Mouse (Mus musculus) CH12.LX (cell line): ENCODE results near the gene Gm28048. TPM values are rescaled to one million over a fixed set of nuclear protein-coding genes. Genes with fewer than 3 reads are reported as not detected.

Experiments used
- DNase-seq: peaks from one replicate; pipeline ENCODE4 v3.0.0-alpha.2; 2013; ENCODE audit errors: extremely low read depth
- H3K27ac ChIP-seq: 2 replicates; pipeline ENCODE4 v1.5.1; 2012; ENCODE audit warnings: low read depth, mild to moderate bottlenecking, control low read depth, moderate library complexity; ENCODE audit not compliant: insufficient read depth
- H3K27me3 ChIP-seq: replicated peaks from 2 replicates; pipeline ENCODE3; 2012; ENCODE audit warnings: inconsistent platforms
- H3K36me3 ChIP-seq, 2 experiments: replicated peaks in 1 of 2; 2 replicates each; pipeline versions ENCODE3 to v1.6.1; 2012; ENCODE audit warnings: inconsistent platforms in 1 of 2, low read length in 1 of 2, mild to moderate bottlenecking in 1 of 2, mixed read lengths in 1 of 2, moderate library complexity in 1 of 2; ENCODE audit not compliant: control insufficient read depth in 1 of 2, insufficient read depth in 1 of 2
- H3K4me1 ChIP-seq, 2 experiments: 2 replicates each; pipeline ENCODE4 v1.6.1; 2012; ENCODE audit warnings: inconsistent platforms in 1 of 2, moderate library complexity in 1 of 2; ENCODE audit not compliant: insufficient read depth in 2 of 2, control insufficient read depth in 1 of 2
- H3K4me2 ChIP-seq: 2 replicates; pipeline ENCODE4 v1.6.1; 2012; ENCODE audit warnings: low read depth, mild to moderate bottlenecking, control low read depth; ENCODE audit not compliant: poor library complexity, insufficient read depth, severe bottlenecking
- H3K4me3 ChIP-seq, 3 experiments: fragments of 150-350 bp in 1 of 3; sonication (generic) in 1 of 3; replicated peaks in 1 of 3; 2 replicates each; pipeline versions ENCODE3 to v1.5.1; 2011 to 2012; ENCODE audit warnings: low read depth in 2 of 3, low read length in 2 of 3, mild to moderate bottlenecking in 2 of 3, moderate library complexity in 2 of 3, control low read depth in 1 of 3, improper control_type of control experiment in 1 of 3, inconsistent platforms in 1 of 3, mixed read lengths in 1 of 3; ENCODE audit not compliant: poor library complexity in 1 of 3
- H3K79me2 ChIP-seq: replicated peaks from 2 replicates; pipeline ENCODE4 v1.6.1; 2012; ENCODE audit warnings: mild to moderate bottlenecking, moderate library complexity; ENCODE audit not compliant: control insufficient read depth, poor library complexity, insufficient read depth, severe bottlenecking; ENCODE audit errors: extremely low read depth
- H3K9ac ChIP-seq: 2 replicates; pipeline ENCODE4 v1.6.1; 2012; ENCODE audit warnings: low read depth, mild to moderate bottlenecking, control low read depth, moderate library complexity; ENCODE audit not compliant: insufficient read depth
- H3K9me3 ChIP-seq: replicated peaks from 2 replicates; pipeline ENCODE3; 2012; ENCODE audit warnings: low read length, inconsistent platforms, mixed read lengths
- BHLHE40 ChIP-seq: IDR thresholded peaks from 2 replicates; pipeline ENCODE4 v1.6.1; 2011; ENCODE audit warnings: mild to moderate bottlenecking, low read depth, low read length, improper control_type of control experiment
- CHD1 ChIP-seq: IDR thresholded peaks from 2 replicates; pipeline ENCODE4 v1.6.1; 2012; ENCODE audit warnings: low read depth, low read length, improper control_type of control experiment, inconsistent platforms
- CHD2 ChIP-seq: IDR thresholded peaks from 2 replicates; pipeline ENCODE4 v1.6.1; 2011; ENCODE audit warnings: low read length, improper control_type of control experiment
- CTCF ChIP-seq, 2 experiments: IDR thresholded peaks in 1 of 2; conservative IDR thresholded peaks in 1 of 2; 2 replicates each; pipeline ENCODE4 v1.5.1; 2011 to 2012; ENCODE audit warnings: low read depth in 2 of 2, low read length in 2 of 2, improper control_type of control experiment in 1 of 2, inconsistent platforms in 1 of 2, mild to moderate bottlenecking in 1 of 2, moderate library complexity in 1 of 2
- ELF1 ChIP-seq: IDR thresholded peaks from 2 replicates; pipeline ENCODE4 v1.6.1; 2014; ENCODE audit warnings: low read depth, mild to moderate bottlenecking, inconsistent platforms, low read length, improper control_type of control experiment
- EP300 ChIP-seq: IDR thresholded peaks from 2 replicates; pipeline ENCODE4 v1.6.1; 2011; ENCODE audit warnings: low read length, improper control_type of control experiment
- ETS1 ChIP-seq: conservative IDR thresholded peaks from 2 replicates; pipeline ENCODE4 v1.6.1; 2012; ENCODE audit warnings: low read depth, mild to moderate bottlenecking, inconsistent platforms, low read length, improper control_type of control experiment, moderate library complexity
- GABPA ChIP-seq: IDR thresholded peaks from 2 replicates; pipeline ENCODE4 v1.6.1; 2012; ENCODE audit warnings: low read depth, low read length, improper control_type of control experiment, inconsistent platforms; ENCODE audit not compliant: insufficient replicate concordance
- IRF4 ChIP-seq: IDR thresholded peaks from 2 replicates; pipeline ENCODE4 v1.6.1; 2014; ENCODE audit warnings: low read depth, mild to moderate bottlenecking, inconsistent platforms, low read length, improper control_type of control experiment
- JUN ChIP-seq: IDR thresholded peaks from 2 replicates; pipeline ENCODE4 v1.6.1; 2011; ENCODE audit warnings: low read depth, mild to moderate bottlenecking, low read length, improper control_type of control experiment, moderate library complexity; ENCODE audit not compliant: insufficient read depth
- JUND ChIP-seq: conservative IDR thresholded peaks from 2 replicates; pipeline ENCODE4 v1.6.1; 2011; ENCODE audit warnings: low read depth, low read length, improper control_type of control experiment
- KAT2A ChIP-seq: IDR thresholded peaks from 2 replicates; pipeline ENCODE4 v1.6.1; 2012; ENCODE audit warnings: low read length, improper control_type of control experiment, inconsistent platforms; ENCODE audit not compliant: insufficient replicate concordance
- MAFK ChIP-seq: IDR thresholded peaks from 2 replicates; pipeline ENCODE4 v1.6.1; 2011; ENCODE audit warnings: low read length, improper control_type of control experiment; ENCODE audit not compliant: insufficient replicate concordance
- MAX ChIP-seq: IDR thresholded peaks from 2 replicates; pipeline ENCODE4 v1.6.1; 2011; ENCODE audit warnings: low read length, improper control_type of control experiment
- MAZ ChIP-seq: IDR thresholded peaks from 2 replicates; pipeline ENCODE4 v1.6.1; 2012; ENCODE audit warnings: low read depth, mild to moderate bottlenecking, inconsistent platforms, low read length, improper control_type of control experiment, moderate library complexity
- MEF2A ChIP-seq: IDR thresholded peaks from 2 replicates; pipeline ENCODE4 v1.6.1; 2014; ENCODE audit warnings: low read depth, mild to moderate bottlenecking, inconsistent platforms, low read length, improper control_type of control experiment, borderline replicate concordance
- MXI1 ChIP-seq: IDR thresholded peaks from 2 replicates; pipeline ENCODE4 v1.6.1; 2011; ENCODE audit warnings: mild to moderate bottlenecking, low read depth, low read length, improper control_type of control experiment
- MYC ChIP-seq: IDR thresholded peaks from 2 replicates; pipeline ENCODE4 v1.6.1; 2011; ENCODE audit warnings: low read depth, mild to moderate bottlenecking, improper control_type of control experiment, low read length
- NELFE ChIP-seq: IDR thresholded peaks from 2 replicates; pipeline ENCODE4 v1.6.1; 2011; ENCODE audit warnings: low read depth, low read length, improper control_type of control experiment
- NRF1 ChIP-seq: IDR thresholded peaks from 2 replicates; pipeline ENCODE4 v1.6.1; 2014; ENCODE audit warnings: low read depth, mild to moderate bottlenecking, inconsistent platforms, low read length, improper control_type of control experiment, moderate library complexity
- PAX5 ChIP-seq: IDR thresholded peaks from 2 replicates; pipeline ENCODE4 v1.6.1; 2012; ENCODE audit warnings: low read length, inconsistent platforms, mixed read lengths
- POLR2A ChIP-seq: IDR thresholded peaks from 2 replicates; pipeline ENCODE4 v1.6.1; 2011; ENCODE audit warnings: low read depth, mild to moderate bottlenecking, improper control_type of control experiment, low read length
- RAD21 ChIP-seq: IDR thresholded peaks from 2 replicates; pipeline ENCODE4 v1.6.1; 2011; ENCODE audit warnings: low read depth, mild to moderate bottlenecking, low read length, improper control_type of control experiment, moderate library complexity
- RCOR1 ChIP-seq: conservative IDR thresholded peaks from 2 replicates; pipeline ENCODE4 v1.6.1; 2012; ENCODE audit warnings: low read depth, mild to moderate bottlenecking, inconsistent platforms, low read length, improper control_type of control experiment
- SIN3A ChIP-seq: IDR thresholded peaks from 2 replicates; pipeline ENCODE4 v1.6.1; 2012; ENCODE audit warnings: low read length, improper control_type of control experiment, inconsistent platforms
- TBP ChIP-seq: conservative IDR thresholded peaks from 2 replicates; pipeline ENCODE4 v1.6.1; 2011; ENCODE audit warnings: low read depth, low read length, improper control_type of control experiment
- TCF12 ChIP-seq: IDR thresholded peaks from 2 replicates; pipeline ENCODE4 v1.6.1; 2014; ENCODE audit warnings: low read depth, mild to moderate bottlenecking, inconsistent platforms, low read length, improper control_type of control experiment
- UBTF ChIP-seq: IDR thresholded peaks from 2 replicates; pipeline ENCODE4 v1.6.1; 2012; ENCODE audit warnings: low read depth, mild to moderate bottlenecking, inconsistent platforms, low read length, improper control_type of control experiment, moderate library complexity
- USF1 ChIP-seq: IDR thresholded peaks from 2 replicates; pipeline ENCODE4 v1.6.1; 2014; ENCODE audit warnings: low read depth, mild to moderate bottlenecking, inconsistent platforms, low read length, improper control_type of control experiment
- USF2 ChIP-seq: conservative IDR thresholded peaks from 2 replicates; pipeline ENCODE4 v1.6.1; 2011; ENCODE audit warnings: low read depth, low read length, improper control_type of control experiment
- ZKSCAN1 ChIP-seq: IDR thresholded peaks from 2 replicates; pipeline ENCODE4 v1.6.1; 2012; ENCODE audit warnings: low read depth, inconsistent platforms, low read length, improper control_type of control experiment, borderline replicate concordance
- ZMIZ1 ChIP-seq: IDR thresholded peaks from 2 replicates; pipeline ENCODE4 v1.6.1; 2012; ENCODE audit warnings: low read depth, mild to moderate bottlenecking, inconsistent platforms, low read length, improper control_type of control experiment
- ZNF384 ChIP-seq: IDR thresholded peaks from 2 replicates; pipeline ENCODE4 v1.6.1; 2012; ENCODE audit warnings: low read depth, low read length, improper control_type of control experiment, inconsistent platforms
- dilution Hi-C: fragments of 300-500 bp; cut with MboI; formaldehyde crosslinking; loops from 2 replicates; pipeline ENCODE4 v1.14.3; 2020; ENCODE audit warnings: low sequenced_read_pairs; ENCODE audit not compliant: extremely low pct_unique_long_range_greater_than_20kb, extremely low pct_ligation_motif_present
- in situ Hi-C: fragments of 300-500 bp; cut with MboI; formaldehyde crosslinking; loops from 3 replicates; pipeline ENCODE4 v1.14.3; 2019; ENCODE audit warnings: low sequenced_read_pairs, low pct_ligation_motif_present, low pct_unique_long_range_greater_than_20kb, mixed read lengths
- polyA plus RNA-seq: library from polyadenylated mRNA; unstranded; fragments of >175 nt; gene quantifications from 2 replicates; pipeline ENCODE4 v1.2.1, GENCODE M21; 2012; ENCODE audit warnings: low read depth; ENCODE audit not compliant: insufficient read length
- total RNA-seq, 2 experiments: library from RNA; depleted of rRNA; stranded (reverse); fragments of 300-350 nt in 1 of 2; fragments of >200 nt in 1 of 2; gene quantifications; 2 replicates each; pipeline ENCODE4 v1.2.3; 2012 to 2014

Gene Gm28048
- total and polyA plus RNA-seq, 3 experiments = 32.6 to 93.3 (median 59.5) TPM

- TF ChIP-seq NRF1 (no peak), MYC (peak; percentile 79; the same call in 1 of the 2 replicates), EP300 (peak; percentile 92), JUN (peak; percentile 89), JUND (peak; percentile 82), USF1 (no peak), MEF2A (peak; percentile 78), SIN3A (peak; percentile 89), ETS1 (peak; percentile 95), ZKSCAN1 (no peak), ZMIZ1 (0 out of 2 replicates have a peak, but pooled peaks have one; percentile 34)
- TF ChIP-seq, all 38 proteins: peak for 21
Observed at GRCm38 (mm10) chr11:22846960-22847731, 134.7 kb downstream of the Gm28048 start (continued).

GRCm38 (mm10) chr11:22846093-22846835 lies 135.6 kb downstream of the Gm28048 start:
- no peak for DNase-seq
- no peaks in the 10 kb centered on the region for H3K9me3 ChIP-seq
- H3K4me2 ChIP-seq = peak overlapping the region; percentile 99
- peak overlapping the region; percentile 54 for H3K9ac ChIP-seq
- peaks cover 0 to 39% of the 10 kb centered on the region in 2 experiments for H3K36me3 ChIP-seq
- peaks cover 94% of the 10 kb centered on the region for H3K79me2 ChIP-seq
- peak overlapping the region; percentile 95 for H3K27ac ChIP-seq
- in situ Hi-C loops = no loop called here
- dilution Hi-C loops = no loop called here
- H3K27me3 ChIP-seq = no peaks in the 10 kb centered on the region
- H3K4me1 ChIP-seq = peaks cover 46 to 94% of the 10 kb centered on the region in 2 experiments
- H3K4me3 ChIP-seq = peak overlapping the region; percentile 0 to 19 (median 15)
- TF ChIP-seq POLR2A = peak; percentile 37; the same call in 1 of the 2 replicates
- no peak; the same call in 1 of the 2 replicates for TF ChIP-seq RAD21
- TF ChIP-seq CHD2 = no peak; the same call in 1 of the 2 replicates
- no peak; the same call in 1 of the 2 replicates for TF ChIP-seq ZNF384
- TF ChIP-seq ELF1 = peak; percentile 13; the same call in 1 of the 2 replicates
- no peak for TF ChIP-seq USF2
- TF ChIP-seq MEF2A = peak; percentile 67
- no peak for TF ChIP-seq USF1
- no peak for TF ChIP-seq GABPA
- TF ChIP-seq MAZ = 0 out of 2 replicates have a peak, but pooled peaks have one; percentile 74
- no peak for TF ChIP-seq PAX5
- peak; percentile 44; the same call in 1 of the 2 replicates for TF ChIP-seq MAFK
- TF ChIP-seq TBP = peak; percentile 61; the same call in 1 of the 2 replicates
- TF ChIP-seq CHD1 = no peak; the same call in 1 of the 2 replicates
- peak; percentile 16; the same call in 1 of the 2 replicates for TF ChIP-seq JUN
- TF ChIP-seq NRF1 = no peak
- peak; percentile 37 for TF ChIP-seq UBTF
- TF ChIP-seq KAT2A = no peak
- TF ChIP-seq CTCF (conservative IDR thresholded peaks at IDR 0.05 in 1 of 2, IDR thresholded peaks at IDR 0.05 in 1 of 2; ENCODE audit: low read depth in 2 of 2, low read length in 2 of 2) = no peak
- peak; percentile 55 for TF ChIP-seq IRF4
- TF ChIP-seq JUND = 0 out of 2 replicates have a peak, but pooled peaks have one; percentile 9
- TF ChIP-seq TCF12 = peak; percentile 85
- peak; percentile 64; the same call in 1 of the 2 replicates for TF ChIP-seq MAX
- 0 out of 2 replicates have a peak, but pooled peaks have one; percentile 34 for TF ChIP-seq BHLHE40
- TF ChIP-seq RCOR1 = peak; percentile 91
- 0 out of 2 replicates have a peak, but pooled peaks have one; percentile 40 for TF ChIP-seq NELFE
- TF ChIP-seq MXI1 = no peak
- no peak; the same call in none of the 2 replicates for TF ChIP-seq SIN3A
